Mouse (Mus musculus): ENCODE measurements around the gene Tex29. TPM values are rescaled to one million over a fixed set of nuclear protein-coding genes. Genes with fewer than 3 reads are reported as not detected.

The Tex29 gene
- polyA plus RNA-seq, 1 experiment: not detected

DNA sequence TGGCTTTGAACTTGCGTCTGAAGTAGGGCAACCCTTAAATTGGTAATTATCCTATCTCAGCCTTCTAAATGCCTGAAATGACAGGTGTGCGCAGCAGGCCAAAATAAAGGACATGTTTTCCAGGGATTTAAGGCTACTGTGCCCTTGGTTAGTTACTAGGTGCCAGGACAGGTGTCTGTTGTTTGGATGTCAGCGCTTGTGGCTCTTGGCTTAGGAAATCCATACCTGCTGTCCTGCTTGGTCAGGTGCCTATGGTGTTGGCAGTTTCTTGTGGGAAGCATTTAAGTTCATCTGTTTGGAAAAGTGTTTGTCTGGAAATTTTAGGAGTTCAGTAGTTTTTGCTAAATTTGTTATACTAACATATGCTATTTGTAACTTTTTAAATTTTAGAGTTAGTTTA lies 41.2 kb upstream of the Tex29 start:
- no peak overlapping the region for H3ac ChIP-seq (ENCODE audit: control insufficient read depth, insufficient read length)
- no peaks in the 10 kb centered on the region for H3K79me2 ChIP-seq (ENCODE audit: control insufficient read depth, insufficient read depth)
- H3K36me3 ChIP-seq (ENCODE audit: control insufficient read depth, insufficient read depth): peaks cover 6% of the 10 kb centered on the region
- no peak overlapping the region for H3K4me3 ChIP-seq
- no peak for TF ChIP-seq MYOG (IDR thresholded peaks at IDR 0.05; ENCODE audit: control insufficient read depth in 1 of 3, insufficient read depth in 1 of 3, insufficient read length in 2 of 3, low read depth in 2 of 3)
- no peak for TF ChIP-seq E2F4 (IDR thresholded peaks at IDR 0.05; ENCODE audit: insufficient read depth)
- no peak for TF ChIP-seq TCF12 (IDR thresholded peaks at IDR 0.05; ENCODE audit: insufficient read depth, poor library complexity, severe bottlenecking)
- no peak for TF ChIP-seq MYOD1 (IDR thresholded peaks at IDR 0.05; ENCODE audit: control insufficient read depth in 1 of 3, insufficient read length in 2 of 3, low read depth in 2 of 3)
- TF ChIP-seq MAX (IDR thresholded peaks at IDR 0.05; ENCODE audit: low read depth): no peak
- no peak for TF ChIP-seq USF1 (IDR thresholded peaks at IDR 0.05; ENCODE audit: low read depth)
- TF ChIP-seq TCF3 (IDR thresholded peaks at IDR 0.05; ENCODE audit: insufficient read length, low read depth): no peak
- no peak for TF ChIP-seq SRF (IDR thresholded peaks at IDR 0.05; ENCODE audit: control insufficient read depth, insufficient read length, low read depth)
- TF ChIP-seq POLR2A (IDR thresholded peaks at IDR 0.05; ENCODE audit: insufficient read length, low read depth): no peak
- no peak for TF ChIP-seq CEBPB (IDR thresholded peaks at IDR 0.05; ENCODE audit: insufficient read depth, poor library complexity, severe bottlenecking)
- no peak for TF ChIP-seq POLR2AphosphoS2 (IDR thresholded peaks at IDR 0.05; ENCODE audit: insufficient read length, low read depth)
- TF ChIP-seq REST (IDR thresholded peaks at IDR 0.05; ENCODE audit: insufficient read depth, insufficient read length): no peak
- H3K27me3 ChIP-seq (ENCODE audit: control insufficient read depth, insufficient read depth, insufficient read length): no peaks in the 10 kb centered on the region
- no peak overlapping the region for H3K4me2 ChIP-seq (ENCODE audit: low read depth)

DNA sequence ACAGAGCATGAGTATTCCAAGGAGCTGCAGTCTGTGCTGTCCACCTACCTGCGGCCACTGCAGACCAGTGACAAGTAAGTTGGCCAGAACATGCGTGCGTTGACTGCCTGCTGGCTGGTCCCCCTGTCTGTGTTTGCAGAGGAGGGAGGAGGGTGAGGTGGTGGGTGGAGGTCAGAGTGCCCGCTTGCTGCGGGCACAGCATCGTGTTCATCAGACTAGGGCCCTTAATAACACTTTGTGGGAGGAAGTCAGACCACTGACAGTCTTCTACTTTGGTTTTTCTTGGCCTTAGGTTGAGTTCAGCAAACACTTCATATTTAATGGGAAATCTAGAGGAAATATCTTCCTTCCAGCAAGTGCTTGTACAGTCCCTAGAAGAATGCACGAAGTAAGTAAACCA lies 39.8 kb upstream of the Tex29 start:
- peaks cover 11% of the 10 kb centered on the region for H3K36me3 ChIP-seq (ENCODE audit: control insufficient read depth, insufficient read depth)
- H3K4me3 ChIP-seq: no peak overlapping the region
- H3K79me2 ChIP-seq (ENCODE audit: control insufficient read depth, insufficient read depth): no peaks in the 10 kb centered on the region
- no peak overlapping the region for H3ac ChIP-seq (ENCODE audit: control insufficient read depth, insufficient read length)
- no peak overlapping the region for H3K4me2 ChIP-seq (ENCODE audit: low read depth)
- H3K27me3 ChIP-seq (ENCODE audit: control insufficient read depth, insufficient read depth, insufficient read length): no peaks in the 10 kb centered on the region
- no peak for TF ChIP-seq MYOG (IDR thresholded peaks at IDR 0.05; ENCODE audit: control insufficient read depth in 1 of 3, insufficient read depth in 1 of 3, insufficient read length in 2 of 3, low read depth in 2 of 3)

DNA sequence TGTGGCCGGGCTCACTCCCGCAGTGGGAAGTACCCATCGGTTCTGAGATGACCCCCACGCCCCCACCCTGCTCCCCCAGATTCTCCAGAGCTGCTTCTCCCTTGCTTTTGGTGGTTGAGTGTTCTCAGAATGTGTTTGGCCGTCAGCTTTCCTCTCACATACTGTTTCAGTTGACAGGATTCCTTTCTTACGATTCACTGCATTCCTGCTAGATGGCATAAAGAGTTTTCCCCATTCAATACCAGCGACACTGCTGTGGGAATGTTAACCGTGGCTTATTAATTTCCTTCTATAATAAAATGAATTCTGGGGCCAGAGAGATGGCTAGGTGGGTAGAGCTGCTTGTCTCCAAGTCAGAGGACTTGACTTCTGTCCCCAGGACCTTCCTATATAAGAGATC lies 38.7 kb upstream of the Tex29 start:
- Histone ChIP-seq H3K4me2 (ENCODE audit: low read depth) (no peak overlapping the region), H3K27me3 (ENCODE audit: control insufficient read depth, insufficient read depth, insufficient read length) (no peaks in the 10 kb centered on the region), H3ac (ENCODE audit: control insufficient read depth, insufficient read length) (no peak overlapping the region), H3K79me2 (ENCODE audit: control insufficient read depth, insufficient read depth) (no peaks in the 10 kb centered on the region), H3K36me3 (ENCODE audit: control insufficient read depth, insufficient read depth) (peaks cover 14% of the 10 kb centered on the region), H3K4me3 (no peak overlapping the region)
- no peak for TF ChIP-seq TCF12 (IDR thresholded peaks at IDR 0.05; ENCODE audit: insufficient read depth, poor library complexity, severe bottlenecking)
- no peak for TF ChIP-seq MYOG (IDR thresholded peaks at IDR 0.05; ENCODE audit: control insufficient read depth in 1 of 3, insufficient read depth in 1 of 3, insufficient read length in 2 of 3, low read depth in 2 of 3)
- no peak for TF ChIP-seq POLR2A (IDR thresholded peaks at IDR 0.05; ENCODE audit: insufficient read length, low read depth)
- no peak for TF ChIP-seq SRF (IDR thresholded peaks at IDR 0.05; ENCODE audit: control insufficient read depth, insufficient read length, low read depth)
- TF ChIP-seq USF1 (IDR thresholded peaks at IDR 0.05; ENCODE audit: low read depth): no peak
- no peak for TF ChIP-seq MAX (IDR thresholded peaks at IDR 0.05; ENCODE audit: low read depth)
- TF ChIP-seq MYOD1 (IDR thresholded peaks at IDR 0.05; ENCODE audit: control insufficient read depth in 1 of 3, insufficient read length in 2 of 3, low read depth in 2 of 3): no peak

DNA sequence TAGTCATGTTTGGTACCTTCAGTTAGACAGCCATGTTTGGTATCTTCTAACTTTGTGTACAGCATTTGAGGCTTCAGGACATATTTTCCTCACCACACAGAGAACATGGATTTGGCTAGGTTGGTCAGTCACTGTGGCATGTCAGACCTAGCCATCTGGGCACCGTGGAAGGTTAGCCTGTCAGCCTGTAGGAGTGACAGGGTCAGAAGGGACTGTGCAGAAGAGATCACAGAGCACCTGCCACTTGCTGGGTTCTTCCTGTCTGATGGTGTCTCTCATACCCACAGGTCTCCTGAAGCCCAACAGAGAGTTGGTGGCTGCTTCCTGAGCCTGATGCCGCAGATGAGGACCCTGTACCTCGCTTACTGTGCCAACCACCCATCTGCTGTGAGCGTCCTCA lies 35.4 kb upstream of the Tex29 start:
- TF ChIP-seq POLR2AphosphoS2 (IDR thresholded peaks at IDR 0.05; ENCODE audit: insufficient read length, low read depth) (no peak), E2F4 (IDR thresholded peaks at IDR 0.05; ENCODE audit: insufficient read depth) (no peak), MYOD1 (IDR thresholded peaks at IDR 0.05; ENCODE audit: control insufficient read depth in 1 of 3, insufficient read length in 2 of 3, low read depth in 2 of 3) (no peak), POLR2A (IDR thresholded peaks at IDR 0.05; ENCODE audit: insufficient read length, low read depth) (no peak), USF1 (IDR thresholded peaks at IDR 0.05; ENCODE audit: low read depth) (no peak), CEBPB (IDR thresholded peaks at IDR 0.05; ENCODE audit: insufficient read depth, poor library complexity, severe bottlenecking) (no peak), TCF3 (IDR thresholded peaks at IDR 0.05; ENCODE audit: insufficient read length, low read depth) (no peak), REST (IDR thresholded peaks at IDR 0.05; ENCODE audit: insufficient read depth, insufficient read length) (no peak), MAX (IDR thresholded peaks at IDR 0.05; ENCODE audit: low read depth) (no peak), TCF12 (IDR thresholded peaks at IDR 0.05; ENCODE audit: insufficient read depth, poor library complexity, severe bottlenecking) (no peak)
- H3ac ChIP-seq (ENCODE audit: control insufficient read depth, insufficient read length): no peak overlapping the region
- no peak overlapping the region for H3K4me2 ChIP-seq (ENCODE audit: low read depth)
- H3K27me3 ChIP-seq (ENCODE audit: control insufficient read depth, insufficient read depth, insufficient read length): no peaks in the 10 kb centered on the region
- H3K4me3 ChIP-seq: no peak overlapping the region
- no peaks in the 10 kb centered on the region for H3K79me2 ChIP-seq (ENCODE audit: control insufficient read depth, insufficient read depth)
- peaks cover 25% of the 10 kb centered on the region for H3K36me3 ChIP-seq (ENCODE audit: control insufficient read depth, insufficient read depth)

DNA sequence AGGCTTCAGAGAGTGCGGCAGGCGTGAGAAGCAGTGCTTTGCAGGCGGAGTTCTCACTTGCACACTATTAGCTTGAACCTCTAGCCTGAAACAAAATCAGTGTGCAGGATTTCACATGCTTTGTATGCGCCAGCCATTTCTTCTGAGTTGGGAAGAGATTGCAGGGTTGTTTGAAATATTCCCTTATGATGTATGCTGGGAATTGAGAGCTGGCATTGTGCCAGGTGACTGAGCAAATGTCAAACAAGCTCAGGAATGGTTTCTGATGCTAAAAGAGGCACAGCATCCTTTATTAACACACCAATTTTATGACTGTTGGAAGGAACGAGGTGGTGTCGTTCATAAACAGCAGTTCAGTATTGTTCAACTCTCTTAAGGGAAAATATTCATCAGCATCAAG lies 34.0 kb upstream of the Tex29 start:
- no peaks in the 10 kb centered on the region for H3K27me3 ChIP-seq (ENCODE audit: control insufficient read depth, insufficient read depth, insufficient read length)
- H3K4me2 ChIP-seq (ENCODE audit: low read depth): no peak overlapping the region
- no peaks in the 10 kb centered on the region for H3K79me2 ChIP-seq (ENCODE audit: control insufficient read depth, insufficient read depth)
- H3ac ChIP-seq (ENCODE audit: control insufficient read depth, insufficient read length): no peak overlapping the region
- H3K4me3 ChIP-seq: no peak overlapping the region
- H3K36me3 ChIP-seq (ENCODE audit: control insufficient read depth, insufficient read depth): peaks cover 25% of the 10 kb centered on the region
- no peak for TF ChIP-seq MAX (IDR thresholded peaks at IDR 0.05; ENCODE audit: low read depth)
- TF ChIP-seq MYOG (IDR thresholded peaks at IDR 0.05; ENCODE audit: control insufficient read depth in 1 of 3, insufficient read depth in 1 of 3, insufficient read length in 2 of 3, low read depth in 2 of 3): no peak
- TF ChIP-seq MYOD1 (IDR thresholded peaks at IDR 0.05; ENCODE audit: control insufficient read depth in 1 of 3, insufficient read length in 2 of 3, low read depth in 2 of 3): no peak
- TF ChIP-seq TCF3 (IDR thresholded peaks at IDR 0.05; ENCODE audit: insufficient read length, low read depth): no peak
- no peak for TF ChIP-seq SRF (IDR thresholded peaks at IDR 0.05; ENCODE audit: control insufficient read depth, insufficient read length, low read depth)
- TF ChIP-seq E2F4 (IDR thresholded peaks at IDR 0.05; ENCODE audit: insufficient read depth): no peak
- TF ChIP-seq REST (IDR thresholded peaks at IDR 0.05; ENCODE audit: insufficient read depth, insufficient read length): no peak
- TF ChIP-seq CEBPB (IDR thresholded peaks at IDR 0.05; ENCODE audit: insufficient read depth, poor library complexity, severe bottlenecking): no peak
- TF ChIP-seq TCF12 (IDR thresholded peaks at IDR 0.05; ENCODE audit: insufficient read depth, poor library complexity, severe bottlenecking): no peak
- no peak for TF ChIP-seq POLR2A (IDR thresholded peaks at IDR 0.05; ENCODE audit: insufficient read length, low read depth)
- no peak for TF ChIP-seq POLR2AphosphoS2 (IDR thresholded peaks at IDR 0.05; ENCODE audit: insufficient read length, low read depth)
- no peak for TF ChIP-seq USF1 (IDR thresholded peaks at IDR 0.05; ENCODE audit: low read depth)
